Mouse (Mus musculus): ENCODE measurements at regions not wholly inside any gene's neighbourhood (a gene's known extent, or its start where the extent isn't known, plus 50 kb on each side); places are given as distances from the start of the nearest gene placed in this dataset.

DNA sequence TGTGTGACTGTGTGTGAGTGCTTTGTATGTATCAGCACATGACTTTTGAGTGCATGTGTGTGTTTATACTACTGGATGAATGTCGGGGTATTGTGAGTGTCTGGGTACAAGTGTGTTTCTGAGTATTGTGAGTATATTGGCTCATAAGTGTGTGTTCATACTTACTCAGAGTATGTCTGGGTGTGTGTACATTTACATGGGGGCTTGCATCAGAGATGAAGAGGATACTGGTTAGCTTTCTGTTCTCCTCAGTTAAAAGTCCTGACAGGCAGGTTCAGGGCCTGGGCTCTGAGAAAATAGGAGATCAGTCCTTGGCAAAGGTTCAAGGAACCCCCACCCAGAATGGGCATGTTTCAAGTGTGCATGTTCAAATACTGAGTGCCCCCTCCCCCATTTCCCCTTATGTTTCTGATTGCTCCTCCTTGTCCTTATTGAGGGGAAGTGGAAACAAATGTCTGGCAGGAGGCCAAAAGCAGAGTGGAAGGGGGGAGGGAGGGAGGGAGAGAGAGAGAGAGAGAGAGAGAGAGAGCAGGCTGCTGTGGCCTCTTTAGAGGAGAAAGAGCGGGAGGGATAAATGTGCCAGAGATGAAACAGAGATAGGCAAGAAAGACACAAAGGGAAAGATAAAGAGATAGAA is 61.9 kb downstream of the Calml3 start:
- no peak for TF ChIP-seq CTCF (IDR thresholded peaks at IDR 0.05; ENCODE audit: borderline replicate concordance, insufficient read depth, low read length)
- no peak for TF ChIP-seq POLR2A (IDR thresholded peaks at IDR 0.05; ENCODE audit: low read depth, low read length)
